Mouse (Mus musculus): ENCODE measurements around the gene Mre11a. TPM values are rescaled to one million over a fixed set of nuclear protein-coding genes. Genes with fewer than 3 reads are reported as not detected.
"Not testable (repeated sequence)": the region's sequence is repeated elsewhere in the genome, so short reads cannot be mapped to it uniquely, and the experiment has no call there.

The Mre11a gene
- polyA plus RNA-seq, 1 experiment from 2014 or later = 19.9 TPM

DNA sequence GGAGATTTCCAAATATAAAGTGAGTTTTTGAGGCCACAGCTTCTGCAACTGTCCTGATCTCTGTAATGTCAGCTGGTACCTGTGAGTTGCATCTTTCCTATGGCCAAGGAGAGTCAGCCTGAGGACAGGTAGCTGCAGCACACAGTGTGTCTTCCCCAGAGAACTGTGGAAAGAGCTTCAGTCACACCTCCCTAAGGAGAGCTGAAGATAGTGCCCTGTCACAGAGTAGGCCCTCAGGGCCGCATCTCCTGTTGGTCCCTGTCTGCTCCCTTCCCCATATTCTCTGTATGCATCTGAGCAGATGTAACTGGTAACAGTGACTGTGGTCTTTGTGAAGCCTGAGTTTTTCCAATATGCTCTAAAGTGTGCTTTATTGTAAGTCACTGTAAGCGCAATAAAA lies 85.9 kb downstream of the Mre11a start:
- no peak overlapping the region for H3K27ac ChIP-seq (replicated peaks; ENCODE audit: low read depth, low read length)
- no peak for DNase-seq (ENCODE audit: low spot score)
- no peak overlapping the region for H3K9ac ChIP-seq (ENCODE audit: low read depth, low read length)
- H3K4me2 ChIP-seq (ENCODE audit: low read depth, low read length) = no peak overlapping the region
- H3K27me3 ChIP-seq (replicated peaks; ENCODE audit: control insufficient read depth, insufficient read depth, low read length) = no peaks in the 10 kb centered on the region
- 76% methylated on average over 2 of the region's 2 CpGs for WGBS
- no peaks in the 10 kb centered on the region for H3K36me3 ChIP-seq (ENCODE audit: control insufficient read depth, insufficient read depth, low read length)
- ATAC-seq (ENCODE audit: low read depth) = no peak
- no peaks in the 10 kb centered on the region for H3K9me3 ChIP-seq (ENCODE audit: control insufficient read depth, low read length)
- H3K4me3 ChIP-seq (ENCODE audit: low read depth, low read length) = no peak overlapping the region
- H3K4me1 ChIP-seq (ENCODE audit: control insufficient read depth, insufficient read depth, low read length) = peaks cover 8% of the 10 kb centered on the region

DNA sequence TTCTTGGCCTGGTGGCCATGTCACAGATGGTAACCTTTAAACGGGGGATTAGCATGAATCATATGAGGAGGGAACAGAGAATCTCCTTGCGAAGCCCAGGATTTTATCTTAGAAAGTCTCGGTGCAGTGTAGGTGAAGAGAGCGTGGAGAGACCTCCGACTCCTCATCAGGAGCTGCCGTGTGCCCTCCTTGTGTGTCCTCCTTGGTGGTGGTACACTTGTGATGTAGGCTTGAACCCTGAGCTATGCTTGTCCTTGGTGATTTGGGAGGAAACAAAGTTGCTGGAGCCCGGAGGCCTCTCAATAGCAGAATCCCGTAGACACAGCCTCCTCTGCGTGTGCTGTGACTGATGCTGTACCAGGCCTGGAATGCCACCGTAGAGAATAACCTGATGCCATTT lies 86.3 kb downstream of the Mre11a start:
- H3K27ac ChIP-seq (replicated peaks; ENCODE audit: low read depth, low read length) = no peak overlapping the region
- H3K27me3 ChIP-seq (replicated peaks; ENCODE audit: control insufficient read depth, insufficient read depth, low read length) = no peaks in the 10 kb centered on the region
- H3K9ac ChIP-seq (ENCODE audit: low read depth, low read length) = no peak overlapping the region
- ATAC-seq (ENCODE audit: low read depth) = no peak
- no peak overlapping the region for H3K4me3 ChIP-seq (ENCODE audit: low read depth, low read length)
- H3K36me3 ChIP-seq (ENCODE audit: control insufficient read depth, insufficient read depth, low read length) = no peaks in the 10 kb centered on the region
- H3K4me2 ChIP-seq (ENCODE audit: low read depth, low read length) = no peak overlapping the region
- DNase-seq (ENCODE audit: low spot score) = no peak
- peaks cover 8% of the 10 kb centered on the region for H3K4me1 ChIP-seq (ENCODE audit: control insufficient read depth, insufficient read depth, low read length)
- H3K9me3 ChIP-seq (ENCODE audit: control insufficient read depth, low read length) = no peaks in the 10 kb centered on the region
- 79% methylated on average over 10 of the region's 10 CpGs for WGBS

DNA sequence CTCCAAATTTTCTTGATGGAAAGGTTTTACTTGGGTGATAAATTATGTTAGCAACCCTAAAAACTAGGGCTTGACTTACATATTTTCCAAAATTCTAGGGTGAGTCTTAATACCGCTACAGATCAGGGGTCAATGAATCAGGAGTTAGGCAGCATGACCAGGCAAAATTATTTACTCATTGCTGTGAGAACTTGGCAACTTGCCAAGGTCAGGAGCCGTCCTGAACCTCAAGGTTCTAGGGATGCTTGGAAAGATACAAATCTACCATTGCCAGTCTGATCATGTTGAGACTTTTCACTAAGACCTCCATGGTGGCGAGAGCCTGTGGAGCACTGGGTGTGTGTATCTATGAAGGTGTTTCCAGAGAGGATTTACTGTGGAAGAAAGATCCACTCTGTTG lies 87.1 kb downstream of the Mre11a start:
- Histone ChIP-seq H3K27me3 (replicated peaks; ENCODE audit: control insufficient read depth, insufficient read depth, low read length) (no peaks in the 10 kb centered on the region), H3K4me3 (ENCODE audit: low read depth, low read length) (no peak overlapping the region), H3K27ac (replicated peaks; ENCODE audit: low read depth, low read length) (no peak overlapping the region), H3K4me2 (ENCODE audit: low read depth, low read length) (no peak overlapping the region), H3K9me3 (ENCODE audit: control insufficient read depth, low read length) (no peaks in the 10 kb centered on the region), H3K36me3 (ENCODE audit: control insufficient read depth, insufficient read depth, low read length) (no peaks in the 10 kb centered on the region), H3K4me1 (ENCODE audit: control insufficient read depth, insufficient read depth, low read length) (peaks cover 8% of the 10 kb centered on the region), H3K9ac (ENCODE audit: low read depth, low read length) (no peak overlapping the region)
- 65% methylated on average over 3 of the region's 3 CpGs for WGBS
- DNase-seq (ENCODE audit: low spot score) = no peak
- ATAC-seq (ENCODE audit: low read depth) = no peak

DNA sequence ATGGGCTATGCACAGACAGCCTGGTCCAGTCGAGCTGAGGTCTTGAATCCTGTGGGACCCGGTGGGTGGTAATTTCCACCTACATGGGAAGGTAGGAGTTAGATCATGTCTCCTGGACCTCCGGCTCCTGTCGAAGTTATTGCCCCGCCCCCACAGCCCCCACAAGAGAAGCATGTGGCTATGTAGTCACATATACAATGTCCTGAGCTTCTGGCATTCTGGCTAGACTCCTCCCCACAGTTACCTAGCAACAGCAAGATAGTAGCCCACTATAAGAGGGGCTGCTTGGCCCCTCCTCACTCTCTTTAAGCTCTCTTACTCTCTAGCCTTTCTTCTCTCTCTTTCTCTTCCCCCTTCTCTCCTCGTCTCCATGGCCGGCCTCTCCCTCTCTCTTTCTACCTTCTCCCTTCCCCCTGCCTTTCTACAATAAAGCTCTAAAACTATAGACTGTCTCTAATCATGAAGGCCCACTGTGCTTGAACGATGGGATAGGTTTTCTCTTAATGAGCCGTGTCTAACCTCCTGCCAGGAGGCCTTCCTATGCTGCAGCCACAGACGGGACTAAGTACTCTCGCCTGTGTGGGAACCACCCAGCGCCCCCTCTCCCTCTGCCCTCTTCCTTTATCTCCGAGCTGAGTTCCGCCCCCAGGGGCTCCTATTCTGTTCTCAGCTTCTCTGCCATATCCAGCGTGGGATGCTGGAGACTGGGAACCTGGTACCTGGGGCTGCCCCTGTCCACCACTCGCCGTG lies 87.9 kb downstream of the Mre11a start:
- Histone ChIP-seq H3K36me3 (ENCODE audit: control insufficient read depth, insufficient read depth, low read length) (no peaks in the 10 kb centered on the region), H3K4me3 (ENCODE audit: low read depth, low read length) (no peak overlapping the region), H3K27ac (replicated peaks; ENCODE audit: low read depth, low read length) (no peak overlapping the region), H3K27me3 (replicated peaks; ENCODE audit: control insufficient read depth, insufficient read depth, low read length) (no peaks in the 10 kb centered on the region), H3K4me1 (ENCODE audit: control insufficient read depth, insufficient read depth, low read length) (peaks cover 8% of the 10 kb centered on the region), H3K9me3 (ENCODE audit: control insufficient read depth, low read length) (no peaks in the 10 kb centered on the region), H3K9ac (ENCODE audit: low read depth, low read length) (no peak overlapping the region), H3K4me2 (ENCODE audit: low read depth, low read length) (no peak overlapping the region)
- ATAC-seq (ENCODE audit: low read depth) (peak; percentile 58; the same call in 1 of the 2 replicates), DNase-seq (ENCODE audit: low spot score) (no peak)
- 35% methylated on average over 17 of the region's 17 CpGs for WGBS

DNA sequence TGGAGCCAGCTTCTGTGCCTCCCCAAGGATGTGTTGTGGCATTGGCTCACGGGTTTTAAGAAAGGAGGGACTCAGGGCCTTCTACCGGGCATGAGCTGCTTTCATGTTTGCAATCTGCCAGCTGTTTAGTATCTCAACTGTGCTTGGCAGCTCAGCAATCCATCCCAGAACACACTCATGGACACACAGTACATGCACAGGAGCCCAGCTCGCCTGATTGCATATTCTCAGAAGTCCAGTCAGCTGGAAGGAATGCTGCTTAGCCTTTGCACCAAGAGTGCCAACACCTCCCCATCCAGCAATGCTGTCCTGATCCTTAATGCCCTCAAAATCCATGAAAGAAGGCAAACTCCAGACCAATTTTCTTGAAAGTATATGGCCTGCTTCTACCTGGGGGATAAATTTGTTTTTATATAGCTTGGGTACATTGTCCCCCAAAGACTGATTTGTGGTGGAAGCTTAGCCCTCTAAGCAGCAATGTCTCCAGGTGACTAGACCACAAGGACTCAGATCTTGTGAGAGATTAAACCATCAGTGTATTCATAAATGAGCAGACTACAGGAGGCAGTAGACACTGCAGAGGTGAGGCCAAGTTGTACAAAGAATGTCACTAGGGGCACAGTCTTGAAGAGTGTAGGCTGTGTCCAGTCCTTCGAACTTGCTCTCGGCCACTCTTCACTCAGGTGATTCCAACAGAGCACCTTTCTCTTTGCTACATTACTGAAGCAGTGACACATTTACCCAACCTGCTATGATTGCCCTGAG lies 91.5 kb downstream of the Mre11a start:
- Histone ChIP-seq H3K4me3 (ENCODE audit: low read depth, low read length) (no peak overlapping the region), H3K27me3 (replicated peaks; ENCODE audit: control insufficient read depth, insufficient read depth, low read length) (no peaks in the 10 kb centered on the region), H3K4me2 (ENCODE audit: low read depth, low read length) (no peak overlapping the region), H3K4me1 (ENCODE audit: control insufficient read depth, insufficient read depth, low read length) (peaks cover 8% of the 10 kb centered on the region), H3K36me3 (ENCODE audit: control insufficient read depth, insufficient read depth, low read length) (no peaks in the 10 kb centered on the region), H3K27ac (replicated peaks; ENCODE audit: low read depth, low read length) (no peak overlapping the region), H3K9me3 (ENCODE audit: control insufficient read depth, low read length) (no peaks in the 10 kb centered on the region), H3K9ac (ENCODE audit: low read depth, low read length) (no peak overlapping the region)
- no peak for DNase-seq (ENCODE audit: low spot score)
- 81% methylated on average over 5 of the region's 5 CpGs for WGBS
- ATAC-seq (ENCODE audit: low read depth) = no peak

DNA sequence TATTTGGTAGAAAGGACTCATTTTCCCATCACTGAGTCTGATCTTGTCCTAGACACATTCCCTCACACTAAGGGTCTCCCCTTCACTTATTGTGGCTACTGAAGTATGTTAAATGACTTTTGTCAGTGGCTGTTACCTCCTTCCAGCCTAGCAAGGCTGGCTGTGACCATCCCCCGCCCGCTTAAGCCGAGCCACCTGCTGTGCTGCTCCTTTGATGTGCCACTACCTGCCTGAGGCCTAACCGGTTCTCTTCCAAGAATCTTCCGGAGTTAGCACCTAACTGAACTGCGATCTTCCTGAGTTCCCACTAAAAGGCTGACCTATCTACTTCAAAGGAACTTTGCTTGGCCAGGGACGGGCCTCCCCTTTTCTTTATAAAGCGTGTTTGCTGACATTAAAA lies 92.1 kb downstream of the Mre11a start:
- H3K27me3 ChIP-seq (replicated peaks; ENCODE audit: control insufficient read depth, insufficient read depth, low read length); H3K4me2 ChIP-seq (ENCODE audit: low read depth, low read length); ATAC-seq (ENCODE audit: low read depth); H3K9ac ChIP-seq (ENCODE audit: low read depth, low read length); H3K4me1 ChIP-seq (ENCODE audit: control insufficient read depth, insufficient read depth, low read length); DNase-seq (ENCODE audit: low spot score); H3K27ac ChIP-seq (replicated peaks; ENCODE audit: low read depth, low read length); H3K36me3 ChIP-seq (ENCODE audit: control insufficient read depth, insufficient read depth, low read length); H3K9me3 ChIP-seq (ENCODE audit: control insufficient read depth, low read length); H3K4me3 ChIP-seq (ENCODE audit: low read depth, low read length): not testable (repeated sequence)
- WGBS = 18% methylated on average over 8 of the region's 8 CpGs

DNA sequence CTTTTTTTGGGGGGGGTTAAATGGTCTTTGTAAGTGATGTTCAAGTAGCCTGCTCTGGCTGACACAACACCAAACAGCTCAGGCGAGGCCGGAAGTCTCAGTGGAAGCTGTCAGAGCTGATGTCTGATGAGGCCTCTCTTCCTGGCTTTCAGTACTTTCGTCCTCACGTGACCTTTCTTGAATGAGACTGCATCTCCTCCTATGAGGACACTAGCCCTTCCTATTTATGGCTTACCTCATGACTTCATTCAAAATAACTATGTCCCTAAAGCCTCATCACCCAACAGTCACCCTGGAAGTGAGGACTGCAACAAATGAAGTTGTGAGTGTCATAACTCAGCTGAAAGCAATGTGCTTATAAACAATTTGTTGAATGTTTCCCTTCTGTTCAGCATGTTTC lies 100.2 kb downstream of the Mre11a start:
- no peak for DNase-seq (ENCODE audit: low spot score)
- no peaks in the 10 kb centered on the region for H3K4me1 ChIP-seq (ENCODE audit: control insufficient read depth, insufficient read depth, low read length)
- WGBS = 77% methylated on average over 4 of the region's 4 CpGs
- H3K27ac ChIP-seq (replicated peaks; ENCODE audit: low read depth, low read length) = no peak overlapping the region
- no peaks in the 10 kb centered on the region for H3K9me3 ChIP-seq (ENCODE audit: control insufficient read depth, low read length)
- no peak overlapping the region for H3K4me2 ChIP-seq (ENCODE audit: low read depth, low read length)
- no peaks in the 10 kb centered on the region for H3K27me3 ChIP-seq (replicated peaks; ENCODE audit: control insufficient read depth, insufficient read depth, low read length)
- no peak overlapping the region for H3K4me3 ChIP-seq (ENCODE audit: low read depth, low read length)
- no peaks in the 10 kb centered on the region for H3K36me3 ChIP-seq (ENCODE audit: control insufficient read depth, insufficient read depth, low read length)
- ATAC-seq (ENCODE audit: low read depth) = no peak
- H3K9ac ChIP-seq (ENCODE audit: low read depth, low read length) = no peak overlapping the region

DNA sequence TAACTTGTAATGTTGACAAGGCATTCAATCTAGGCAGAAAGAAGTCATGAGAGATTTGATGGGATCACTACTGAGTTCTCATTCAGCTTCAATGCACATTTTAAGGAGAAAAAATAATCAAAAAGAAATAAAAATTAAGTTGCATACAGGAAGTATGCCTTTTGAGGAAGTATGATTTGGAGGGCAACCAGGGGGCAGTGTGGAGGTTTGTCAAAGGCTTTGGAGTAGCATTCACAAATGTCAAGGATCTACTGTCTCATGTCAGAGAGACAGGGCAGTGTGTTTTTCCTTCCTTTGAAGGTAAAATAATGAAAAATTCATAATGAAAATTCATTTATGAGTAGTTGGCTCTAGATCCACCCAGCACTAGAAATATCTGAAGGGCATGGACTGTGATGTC lies 100.7 kb downstream of the Mre11a start:
- Histone ChIP-seq H3K4me2 (ENCODE audit: low read depth, low read length) (no peak overlapping the region), H3K9ac (ENCODE audit: low read depth, low read length) (no peak overlapping the region), H3K27ac (replicated peaks; ENCODE audit: low read depth, low read length) (no peak overlapping the region), H3K9me3 (ENCODE audit: control insufficient read depth, low read length) (no peaks in the 10 kb centered on the region), H3K4me3 (ENCODE audit: low read depth, low read length) (no peak overlapping the region), H3K4me1 (ENCODE audit: control insufficient read depth, insufficient read depth, low read length) (no peaks in the 10 kb centered on the region), H3K27me3 (replicated peaks; ENCODE audit: control insufficient read depth, insufficient read depth, low read length) (no peaks in the 10 kb centered on the region), H3K36me3 (ENCODE audit: control insufficient read depth, insufficient read depth, low read length) (no peaks in the 10 kb centered on the region)
- ATAC-seq (ENCODE audit: low read depth) (no peak), DNase-seq (ENCODE audit: low spot score) (no peak)

DNA sequence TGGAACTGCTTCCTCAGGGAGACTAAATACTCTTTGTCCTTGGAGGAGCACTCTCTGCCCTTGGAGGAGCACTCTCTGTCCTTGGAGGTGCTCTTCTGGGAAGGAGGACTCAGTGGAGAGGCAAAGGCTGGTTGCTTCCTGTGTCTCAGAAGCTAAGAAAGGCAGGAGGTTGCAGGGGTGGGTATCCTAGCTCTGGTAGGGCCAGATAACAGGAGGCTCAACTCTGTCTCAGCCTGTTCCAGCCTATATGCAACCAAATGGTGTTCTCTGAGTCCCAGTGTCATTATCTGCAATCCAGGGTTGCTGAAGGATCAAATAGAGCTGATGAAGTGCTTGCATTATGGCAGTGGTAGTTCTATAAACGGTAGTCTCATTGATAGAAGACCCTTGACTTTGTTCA lies 101.5 kb downstream of the Mre11a start:
- H3K9me3 ChIP-seq (ENCODE audit: control insufficient read depth, low read length) = no peaks in the 10 kb centered on the region
- WGBS = 75% methylated on average over 1 of the region's 1 CpGs
- H3K36me3 ChIP-seq (ENCODE audit: control insufficient read depth, insufficient read depth, low read length) = no peaks in the 10 kb centered on the region
- no peak for DNase-seq (ENCODE audit: low spot score)
- H3K27me3 ChIP-seq (replicated peaks; ENCODE audit: control insufficient read depth, insufficient read depth, low read length) = no peaks in the 10 kb centered on the region
- no peak overlapping the region for H3K4me2 ChIP-seq (ENCODE audit: low read depth, low read length)
- no peak overlapping the region for H3K27ac ChIP-seq (replicated peaks; ENCODE audit: low read depth, low read length)
- no peak for ATAC-seq (ENCODE audit: low read depth)
- no peak overlapping the region for H3K4me3 ChIP-seq (ENCODE audit: low read depth, low read length)
- no peak overlapping the region for H3K9ac ChIP-seq (ENCODE audit: low read depth, low read length)
- H3K4me1 ChIP-seq (ENCODE audit: control insufficient read depth, insufficient read depth, low read length) = no peaks in the 10 kb centered on the region
